ENCODE assay signal across 11 mouse cellular contexts in genomic region chr5:113888186-113888795, GRCm38 (mm10). TPM values are rescaled to one million over a fixed set of nuclear protein-coding genes. Genes with fewer than 3 reads are reported as not detected.
DNase-seq lines count a peak whose midpoint lies in the region; ATAC-seq and TF ChIP-seq lines count a peak whose summit lies in the region.
"Had no signal": no experiment of that assay in that cellular context is flagged by ENCODE, and none has a peak within 500 bp of the region (broad histone marks: within the 10 kb centered on the region; RNA-seq: fewer than 3 reads in every experiment).

No protein-coding gene starts in this region.

- H3K9ac ChIP-seq in intestine, embryonic 16.5 days (ENCODE audit: low read depth, low read length) = no peak overlapping the region
- no peak overlapping the region for H3K9ac ChIP-seq in intestine, embryonic 15.5 days
- no peak overlapping the region for H3K9ac ChIP-seq in forebrain, embryonic 13.5 days
- H3K9ac ChIP-seq in liver, postnatal 0 days (replicated peaks) = no peak overlapping the region

- no peak overlapping the region for H3K4me2 ChIP-seq in intestine, embryonic 16.5 days (ENCODE audit: low read depth, low read length)
- H3K4me2 ChIP-seq in intestine, embryonic 15.5 days (replicated peaks) = no peak overlapping the region
- no peak overlapping the region for H3K4me2 ChIP-seq in forebrain, embryonic 13.5 days
- H3K4me2 ChIP-seq in liver, postnatal 0 days (ENCODE audit: low read depth, low read length) = no peak overlapping the region

- peaks cover 56% of the 10 kb centered on the region for H3K4me1 ChIP-seq in intestine, embryonic 16.5 days (ENCODE audit: control insufficient read depth, insufficient read depth, low read length)
- peaks cover 53% of the 10 kb centered on the region for H3K4me1 ChIP-seq in intestine, embryonic 15.5 days (replicated peaks)
- peaks cover 62% of the 10 kb centered on the region for H3K4me1 ChIP-seq in forebrain, embryonic 13.5 days
- H3K4me1 ChIP-seq in liver, postnatal 0 days (ENCODE audit: insufficient read depth) = peaks cover 30% of the 10 kb centered on the region

- no peak overlapping the region for H3K4me3 ChIP-seq in intestine, embryonic 16.5 days (ENCODE audit: low read length)
- H3K4me3 ChIP-seq in intestine, embryonic 15.5 days (replicated peaks) = no peak overlapping the region
- no peak overlapping the region for H3K4me3 ChIP-seq in forebrain, embryonic 13.5 days
- no peak overlapping the region for H3K4me3 ChIP-seq in liver, postnatal 0 days (ENCODE audit: low read depth, low read length)

- H3K9me3 ChIP-seq in intestine, embryonic 16.5 days (ENCODE audit: control insufficient read depth, low read length) = no peaks in the 10 kb centered on the region
- H3K9me3 ChIP-seq in intestine, embryonic 15.5 days = no peaks in the 10 kb centered on the region
- no peaks in the 10 kb centered on the region for H3K9me3 ChIP-seq in forebrain, embryonic 13.5 days (replicated peaks)
- no peaks in the 10 kb centered on the region for H3K9me3 ChIP-seq in liver, postnatal 0 days (ENCODE audit: low read length)
- H3K9me3 ChIP-seq: G1E had no signal

- ATAC-seq in intestine, embryonic 16.5 days = no peak
- ATAC-seq in intestine, embryonic 15.5 days = no peak
- no peak for ATAC-seq in forebrain, embryonic 13.5 days
- no peak for ATAC-seq in liver, postnatal 0 days

- WGBS in intestine, embryonic 16.5 days = 86% methylated on average over 5 of the region's 5 CpGs
- 87% methylated on average over 5 of the region's 5 CpGs for WGBS in intestine, embryonic 15.5 days
- WGBS in forebrain, embryonic 13.5 days = 86% methylated on average over 5 of the region's 5 CpGs
- WGBS in liver, postnatal 0 days (ENCODE audit: insufficient replicate concordance) = 90% methylated on average over 5 of the region's 5 CpGs

- no peak for TF ChIP-seq CTCF in liver, postnatal 0 days (IDR thresholded peaks at IDR 0.05; ENCODE audit: low read depth)

- peak; percentile 75 for DNase-seq in R1 (ENCODE audit: low read depth, low spot score)
- no peak for DNase-seq in liver, postnatal 0 days
- no peak for DNase-seq in thymus, postnatal 14 days
- no peak for DNase-seq in right cerebral cortex, postnatal 4 days
- DNase-seq in embryo, embryonic 10 days (ENCODE audit: low spot score) = no peak
- DNase-seq: adrenal gland, postnatal 25 days; cerebellum, adult 9-11 months had no signal

- peak overlapping the region; percentile 33 for H3K27ac ChIP-seq in intestine, embryonic 16.5 days (ENCODE audit: low read length)
- H3K27ac ChIP-seq in intestine, embryonic 15.5 days = no peak overlapping the region
- peak overlapping the region; percentile 68 for H3K27ac ChIP-seq in forebrain, embryonic 13.5 days
- peak overlapping the region; percentile 19; the same call in 1 of the 2 replicates for H3K27ac ChIP-seq in liver, postnatal 0 days (ENCODE audit: low read depth)

- no peaks in the 10 kb centered on the region for H3K27me3 ChIP-seq in intestine, embryonic 16.5 days (replicated peaks; ENCODE audit: control insufficient read depth, insufficient read depth, low read length)
- H3K27me3 ChIP-seq in intestine, embryonic 15.5 days (replicated peaks) = no peaks in the 10 kb centered on the region
- H3K27me3 ChIP-seq in forebrain, embryonic 13.5 days = no peaks in the 10 kb centered on the region
- H3K27me3 ChIP-seq in liver, postnatal 0 days (ENCODE audit: insufficient read depth, low read length) = no peaks in the 10 kb centered on the region

- no peak for TF ChIP-seq EP300 in liver, postnatal 0 days (IDR thresholded peaks at IDR 0.05; ENCODE audit: low read depth)

- H3K36me3 ChIP-seq in intestine, embryonic 16.5 days (ENCODE audit: control insufficient read depth, insufficient read depth, low read length) = no peaks in the 10 kb centered on the region
- H3K36me3 ChIP-seq in intestine, embryonic 15.5 days = no peaks in the 10 kb centered on the region
- H3K36me3 ChIP-seq in forebrain, embryonic 13.5 days (ENCODE audit: poor library complexity, severe bottlenecking) = peaks cover 8% of the 10 kb centered on the region; the same call in 1 of the 2 replicates
- no peaks in the 10 kb centered on the region for H3K36me3 ChIP-seq in liver, postnatal 0 days (replicated peaks; ENCODE audit: insufficient read depth, low read length)

RNA-seq across cellular contexts. Expression of gene Coro1c, which starts 20.3 kb away (rescaled TPM):
- polyA plus RNA-seq in intestine, embryonic 16.5 days (2015; fragmentation: Nextera tagmentation; extraction: Ambion mirVana) = 175 and 183 TPM in 2 replicates
- polyA plus RNA-seq in intestine, embryonic 15.5 days (2015; fragmentation: Nextera tagmentation; extraction: Ambion mirVana) = 167 and 173 TPM in 2 replicates
- 235 and 246 TPM in 2 replicates for polyA plus RNA-seq in forebrain, embryonic 13.5 days (2015; fragmentation: Nextera tagmentation; extraction: Ambion mirVana)
- polyA plus RNA-seq in liver, postnatal 0 days (2015; fragmentation: Nextera tagmentation; extraction: Ambion mirVana) = 23.6 and 27.6 TPM in 2 replicates

RNA-seq across cellular contexts. Expression of gene Selplg, which starts 55.8 kb away (rescaled TPM):
- 6.8 and 7.5 TPM in 2 replicates for polyA plus RNA-seq in intestine, embryonic 16.5 days (2015; fragmentation: Nextera tagmentation; extraction: Ambion mirVana)
- 3.4 and 4.4 TPM in 2 replicates for polyA plus RNA-seq in intestine, embryonic 15.5 days (2015; fragmentation: Nextera tagmentation; extraction: Ambion mirVana)
- 0.40 and 0.62 TPM in 2 replicates for polyA plus RNA-seq in forebrain, embryonic 13.5 days (2015; fragmentation: Nextera tagmentation; extraction: Ambion mirVana)
- 18.9 and 21.5 TPM in 2 replicates for polyA plus RNA-seq in liver, postnatal 0 days (2015; fragmentation: Nextera tagmentation; extraction: Ambion mirVana)
